Mouse (Mus musculus) forebrain, embryonic 12.5 days (tissue): ENCODE data around the gene Cryba4. TPM values are rescaled to one million over a fixed set of nuclear protein-coding genes. Genes with fewer than 3 reads are reported as not detected.

ENCODE experiments used
- ATAC-seq: fragments of 200-750 bp; cut with Nextera tagmentation; 2 replicates; pipeline ENCODE4 v1.8.0; 2017; ENCODE audit warnings: moderate TSS enrichment; ENCODE audit not compliant: low FRiP score
- H3K27ac ChIP-seq: fragments of 300-500 bp; sonication (generic); 2 replicates; pipeline ENCODE4 v1.5.1; 2016; ENCODE audit warnings: mild to moderate bottlenecking
- H3K27me3 ChIP-seq: fragments of 300-500 bp; sonication (generic); 2 replicates; pipeline ENCODE4 v1.6.1; 2016; ENCODE audit warnings: mild to moderate bottlenecking
- H3K36me3 ChIP-seq: fragments of 300-500 bp; sonication (generic); replicated peaks from 2 replicates; pipeline ENCODE4 v1.6.1; 2016; ENCODE audit warnings: mild to moderate bottlenecking
- H3K4me1 ChIP-seq: fragments of 300-500 bp; sonication (generic); 2 replicates; pipeline ENCODE4 v1.6.1; 2016
- H3K4me2 ChIP-seq: fragments of 300-500 bp; sonication (generic); 2 replicates; pipeline ENCODE4 v1.6.1; 2016; ENCODE audit warnings: mild to moderate bottlenecking, moderate library complexity
- H3K4me3 ChIP-seq: fragments of 300-500 bp; sonication (generic); replicated peaks from 2 replicates; pipeline ENCODE4 v1.5.1; 2016; ENCODE audit warnings: mild to moderate bottlenecking
- H3K9ac ChIP-seq: fragments of 300-500 bp; sonication (generic); 2 replicates; pipeline ENCODE4 v1.6.1; 2016; ENCODE audit warnings: mild to moderate bottlenecking
- H3K9me3 ChIP-seq: fragments of 300-500 bp; sonication (generic); 2 replicates; pipeline ENCODE4 v1.6.1; 2016
- whole genome bisulfite sequencing: fragments of 180-500 bp; shearing (Covaris S2); methylation state at CpG from one replicate; pipeline ENCODE4 v1.1.7; 2016; 5-methylcytosine and 5-hydroxymethylcytosine counted together
- polyA plus RNA-seq: library from polyadenylated mRNA; unstranded; fragments of >200 nt; fragmentation: Nextera tagmentation; extraction: Ambion mirVana; gene quantifications from 2 replicates; pipeline ENCODE4 v1.2.1, GENCODE M21; 2016

The Cryba4 gene
- polyA plus RNA-seq, 1 experiment from 2014 or later = 1.2 TPM

DNA sequence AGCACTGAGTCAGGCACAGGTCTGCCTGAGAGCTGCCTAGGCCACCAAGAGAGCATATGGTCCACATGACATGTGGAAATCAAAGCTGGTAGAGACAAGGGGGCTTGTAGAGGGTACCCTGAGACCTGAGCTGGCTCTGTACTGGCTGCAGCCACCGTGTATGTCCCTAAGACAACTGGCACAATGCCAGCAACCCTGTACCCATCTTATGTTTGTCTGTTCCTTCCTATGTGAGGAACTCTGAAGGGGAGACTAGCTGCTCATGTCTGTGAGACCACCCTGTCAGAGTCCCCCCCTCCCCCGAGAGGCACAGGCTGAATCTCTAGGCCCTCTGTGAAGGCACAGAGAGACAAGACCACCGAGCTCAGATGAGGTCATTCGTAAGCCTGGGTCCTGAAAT, 33.6 kb downstream of the Cryba4 start:
- WGBS = 73% methylated on average over 4 of the region's 4 CpGs
- H3K4me2 ChIP-seq = no peak overlapping the region
- peak overlapping the region; percentile 57; the same call in 1 of the 2 replicates for H3K27ac ChIP-seq
- no peak overlapping the region for H3K4me3 ChIP-seq
- H3K9me3 ChIP-seq = no peaks in the 10 kb centered on the region
- H3K4me1 ChIP-seq = peaks cover 97% of the 10 kb centered on the region
- H3K9ac ChIP-seq = peak overlapping the region; percentile 25; the same call in 1 of the 2 replicates
- H3K27me3 ChIP-seq = no peaks in the 10 kb centered on the region
- ATAC-seq = no peak
- peaks cover 63% of the 10 kb centered on the region for H3K36me3 ChIP-seq

DNA sequence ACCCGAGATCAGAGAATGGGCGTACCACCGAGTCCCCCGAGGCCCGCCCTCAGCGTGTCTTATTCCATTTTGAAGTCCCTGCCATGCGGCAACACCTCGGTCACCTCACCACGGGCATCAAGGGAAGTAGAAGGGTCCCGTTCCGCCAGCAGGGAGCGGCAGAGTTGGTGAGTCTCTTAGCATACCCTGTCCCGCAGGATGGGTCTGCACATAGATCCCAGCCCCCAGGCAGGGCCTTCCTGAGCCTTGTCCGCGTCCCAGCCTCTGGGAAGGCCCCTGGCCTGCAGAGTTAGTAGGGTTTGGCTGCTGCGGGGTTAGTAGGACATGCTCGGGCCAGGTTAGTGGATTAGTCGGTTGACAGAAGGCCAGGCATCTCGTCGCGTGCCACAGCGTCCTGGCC, 35.3 kb downstream of the Cryba4 start:
- 49% methylated on average over 22 of the region's 22 CpGs for WGBS
- Histone ChIP-seq H3K36me3 (peaks cover 47% of the 10 kb centered on the region), H3K9me3 (no peaks in the 10 kb centered on the region), H3K27me3 (no peaks in the 10 kb centered on the region), H3K4me3 (no peak overlapping the region), H3K27ac (peak overlapping the region; percentile 85), H3K4me2 (0 out of 2 replicates have a peak overlapping the region, but pooled peaks have one; percentile 2), H3K9ac (peak overlapping the region; percentile 30), H3K4me1 (peaks cover 96% of the 10 kb centered on the region)
- ATAC-seq = no peak

DNA sequence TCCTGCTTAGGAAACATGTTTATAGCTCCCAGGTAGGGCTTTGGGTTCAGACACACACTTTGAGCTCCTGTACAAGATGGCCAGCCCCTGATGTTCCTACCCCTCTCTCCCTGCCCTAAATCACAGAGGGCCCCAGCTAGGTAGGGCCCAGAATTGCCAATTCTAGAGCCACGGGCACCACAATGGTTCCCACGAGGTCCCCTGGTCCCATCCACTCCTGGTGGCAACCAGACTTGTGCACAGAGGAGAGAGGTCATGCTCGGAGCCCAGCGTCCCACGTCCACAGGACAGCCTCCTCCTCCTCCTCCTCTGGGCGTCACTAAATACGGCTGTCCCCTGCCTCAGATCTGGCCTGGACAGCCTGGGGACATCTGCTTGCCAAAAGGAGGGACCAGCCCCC, 36.0 kb downstream of the Cryba4 start:
- Histone ChIP-seq H3K9me3 (no peaks in the 10 kb centered on the region), H3K9ac (peak overlapping the region; percentile 29; the same call in 1 of the 2 replicates), H3K27me3 (no peaks in the 10 kb centered on the region), H3K36me3 (peaks cover 40% of the 10 kb centered on the region), H3K4me3 (no peak overlapping the region), H3K4me1 (peaks cover 91% of the 10 kb centered on the region), H3K4me2 (no peak overlapping the region), H3K27ac (peak overlapping the region; percentile 85)
- ATAC-seq = no peak
- 55% methylated on average over 7 of the region's 7 CpGs for WGBS

DNA sequence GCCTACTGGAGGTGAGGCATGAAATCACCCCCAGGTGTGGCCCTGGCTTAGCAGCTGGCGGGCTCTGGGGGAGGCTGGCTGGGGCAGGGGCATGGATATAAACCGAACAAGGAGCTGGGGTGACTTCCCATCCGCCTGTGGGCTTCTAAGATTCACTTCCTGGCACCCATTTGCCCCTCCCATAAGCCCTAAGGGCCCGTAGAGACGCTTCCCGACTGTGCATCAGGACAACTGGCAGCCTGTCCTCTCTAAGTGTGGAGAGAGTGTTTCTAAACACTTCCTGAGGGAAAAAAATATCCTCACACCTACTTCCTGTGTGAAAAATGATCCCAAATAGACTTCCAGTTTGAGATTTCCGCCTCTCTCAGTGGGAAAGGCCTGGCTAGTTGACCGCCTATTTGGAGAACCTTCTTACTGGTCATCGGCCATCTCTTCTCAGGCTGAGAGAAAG, 36.5 kb downstream of the Cryba4 start:
- WGBS = 19% methylated on average over 9 of the region's 9 CpGs
- no peak for ATAC-seq
- no peak overlapping the region for H3K4me3 ChIP-seq

DNA sequence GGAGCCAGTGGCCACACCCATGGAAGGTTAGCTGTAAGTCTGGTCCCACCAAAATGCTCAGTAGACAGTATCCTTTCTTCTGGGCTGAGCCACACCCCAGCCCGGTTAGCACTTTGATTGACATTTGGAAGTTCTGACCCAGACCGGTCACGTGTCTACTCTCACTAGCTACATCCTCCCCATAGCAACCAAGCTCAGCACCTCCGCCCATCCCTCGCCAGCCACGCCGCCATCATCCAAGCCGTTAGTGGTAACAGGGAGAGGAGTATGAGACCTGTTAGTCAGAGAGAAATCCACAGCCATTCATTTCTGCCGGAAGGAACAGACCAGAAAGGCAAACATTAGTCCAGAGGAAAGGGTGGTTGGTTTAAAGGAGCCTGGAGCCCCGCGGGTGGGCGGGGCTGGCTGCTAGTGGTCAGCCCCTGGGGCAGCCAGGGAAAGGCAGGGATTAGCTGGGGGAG, 37.0 kb downstream of the Cryba4 start:
- Histone ChIP-seq H3K27me3 (no peaks in the 10 kb centered on the region), H3K4me3 (no peak overlapping the region), H3K36me3 (peaks cover 30% of the 10 kb centered on the region), H3K9me3 (no peaks in the 10 kb centered on the region), H3K9ac (peak overlapping the region; percentile 29), H3K4me1 (peaks cover 81% of the 10 kb centered on the region), H3K27ac (peak overlapping the region; percentile 85), H3K4me2 (peak overlapping the region; percentile 35)
- ATAC-seq = peak; percentile 9
- WGBS = 9% methylated on average over 12 of the region's 12 CpGs

More for the DNA sequence above, 36.5 kb downstream of the Cryba4 start:
- Histone ChIP-seq H3K27ac (peak overlapping the region; percentile 85), H3K36me3 (peaks cover 35% of the 10 kb centered on the region), H3K4me2 (peak overlapping the region; percentile 35), H3K9ac (peak overlapping the region; percentile 29), H3K9me3 (no peaks in the 10 kb centered on the region), H3K4me1 (peaks cover 86% of the 10 kb centered on the region), H3K27me3 (no peaks in the 10 kb centered on the region)

DNA sequence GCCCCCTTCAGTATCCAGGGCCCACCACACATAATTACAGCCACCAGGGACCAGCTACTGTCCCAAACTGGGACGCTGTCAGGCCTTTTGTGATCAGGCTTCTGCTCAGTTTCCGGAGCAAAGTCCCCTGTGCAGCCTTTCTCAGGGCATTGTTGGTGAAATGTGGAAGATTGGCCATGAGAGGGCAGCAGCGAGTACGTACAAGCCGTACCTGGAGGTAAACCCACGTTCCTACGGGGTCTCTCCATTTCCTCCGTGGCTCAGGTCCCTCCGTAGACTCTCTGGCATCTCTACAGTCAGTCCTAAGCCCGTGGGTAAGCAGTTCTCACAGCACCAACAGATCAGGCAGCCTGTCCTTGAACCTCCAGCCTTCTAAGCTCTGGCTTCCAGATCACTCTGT, 37.9 kb downstream of the Cryba4 start:
- H3K9ac ChIP-seq = peak overlapping the region; percentile 29; the same call in 1 of the 2 replicates
- 1% methylated on average over 10 of the region's 10 CpGs for WGBS
- H3K36me3 ChIP-seq = peaks cover 21% of the 10 kb centered on the region
- peaks cover 72% of the 10 kb centered on the region for H3K4me1 ChIP-seq
- no peaks in the 10 kb centered on the region for H3K9me3 ChIP-seq
- no peak overlapping the region for H3K4me3 ChIP-seq
- H3K27me3 ChIP-seq = no peaks in the 10 kb centered on the region
- peak; percentile 20 for ATAC-seq
- peak overlapping the region; percentile 24 for H3K4me2 ChIP-seq
- H3K27ac ChIP-seq = peak overlapping the region; percentile 85

DNA sequence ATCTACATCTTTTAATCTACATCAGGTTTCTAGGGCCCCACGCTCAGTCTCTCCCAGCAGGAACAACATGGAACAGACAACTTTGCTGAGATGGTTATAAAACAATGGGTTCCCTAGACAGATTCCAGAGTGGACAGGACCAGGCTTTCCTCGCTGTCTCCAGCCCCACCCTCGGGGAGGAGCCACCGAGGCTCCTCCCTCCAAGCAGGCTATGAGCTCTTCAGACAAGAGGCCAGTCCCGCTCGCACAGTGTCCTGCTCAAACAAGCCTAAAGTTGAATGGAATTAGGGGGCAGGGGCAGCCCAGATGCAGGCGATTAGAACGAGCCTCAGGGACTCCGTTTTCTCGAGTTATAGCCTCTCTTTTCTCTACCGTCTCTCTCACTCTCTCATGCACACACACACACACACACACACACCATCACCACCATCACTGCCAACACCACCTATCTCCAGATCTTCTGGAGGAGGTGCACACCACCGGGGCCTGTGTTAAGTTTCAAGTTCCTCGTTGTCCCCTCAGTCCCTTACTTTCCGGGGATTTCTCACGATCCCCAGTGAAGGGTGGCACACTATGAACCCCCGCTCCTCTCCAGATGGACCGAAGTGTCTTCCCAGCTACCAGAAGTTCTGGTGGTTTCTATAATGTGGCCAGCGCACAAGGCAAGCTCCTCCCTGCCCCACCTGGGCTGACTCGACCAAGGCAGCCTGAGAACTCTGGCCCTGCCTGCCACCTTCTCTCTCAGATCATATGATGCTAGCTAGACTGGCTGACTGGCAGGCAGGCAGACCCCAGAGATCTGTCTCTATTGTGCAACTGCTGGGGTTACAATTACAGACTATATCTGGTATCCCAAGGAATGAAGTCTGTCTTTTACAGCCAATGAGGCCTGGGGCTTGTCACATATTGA, 38.7 kb downstream of the Cryba4 start:
- no peak overlapping the region for H3K4me3 ChIP-seq
- peak overlapping the region; percentile 85 for H3K27ac ChIP-seq
- H3K36me3 ChIP-seq = peaks cover 13% of the 10 kb centered on the region
- WGBS = 16% methylated on average over 19 of the region's 19 CpGs
- peaks cover 64% of the 10 kb centered on the region for H3K4me1 ChIP-seq
- H3K9ac ChIP-seq = peak overlapping the region; percentile 29; the same call in 1 of the 2 replicates
- H3K4me2 ChIP-seq = peak overlapping the region; percentile 24
- peak; percentile 65 for ATAC-seq
- no peaks in the 10 kb centered on the region for H3K9me3 ChIP-seq
- no peaks in the 10 kb centered on the region for H3K27me3 ChIP-seq

DNA sequence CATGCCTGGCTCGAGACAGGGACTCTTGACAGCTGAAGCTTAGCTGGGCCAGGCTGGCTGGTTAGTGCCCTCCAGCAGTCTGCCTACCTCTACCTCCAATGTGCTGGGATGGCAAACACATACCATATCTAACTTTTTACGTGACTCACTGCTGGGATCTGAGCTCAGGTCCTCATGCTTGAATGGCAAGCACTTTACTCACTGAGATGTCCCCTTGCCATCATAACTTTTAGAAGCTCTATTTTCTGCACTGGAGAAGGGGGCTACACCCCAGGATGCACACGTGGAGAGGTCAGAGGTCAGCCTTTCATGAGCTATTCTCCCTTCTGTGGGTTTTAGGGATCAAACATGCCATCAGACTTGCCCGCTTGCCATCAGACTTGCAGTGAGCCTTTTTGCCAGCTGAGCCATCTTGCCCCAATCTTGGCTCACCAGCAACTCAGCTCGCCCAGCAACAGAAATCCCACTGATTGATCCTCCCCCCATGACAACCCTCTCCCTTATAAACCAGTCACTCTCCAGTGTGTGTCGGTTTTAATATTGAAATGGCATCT, 39.5 kb downstream of the Cryba4 start:
- ATAC-seq = peak; percentile 1
- WGBS = 56% methylated on average over 6 of the region's 6 CpGs
- H3K9me3 ChIP-seq = no peaks in the 10 kb centered on the region
- H3K36me3 ChIP-seq = peaks cover 8% of the 10 kb centered on the region; the same call in 1 of the 2 replicates
- H3K9ac ChIP-seq = no peak overlapping the region
- no peak overlapping the region for H3K4me2 ChIP-seq
- H3K4me1 ChIP-seq = peaks cover 56% of the 10 kb centered on the region
- peak overlapping the region; percentile 85 for H3K27ac ChIP-seq
- no peak overlapping the region for H3K4me3 ChIP-seq
- no peaks in the 10 kb centered on the region for H3K27me3 ChIP-seq

DNA sequence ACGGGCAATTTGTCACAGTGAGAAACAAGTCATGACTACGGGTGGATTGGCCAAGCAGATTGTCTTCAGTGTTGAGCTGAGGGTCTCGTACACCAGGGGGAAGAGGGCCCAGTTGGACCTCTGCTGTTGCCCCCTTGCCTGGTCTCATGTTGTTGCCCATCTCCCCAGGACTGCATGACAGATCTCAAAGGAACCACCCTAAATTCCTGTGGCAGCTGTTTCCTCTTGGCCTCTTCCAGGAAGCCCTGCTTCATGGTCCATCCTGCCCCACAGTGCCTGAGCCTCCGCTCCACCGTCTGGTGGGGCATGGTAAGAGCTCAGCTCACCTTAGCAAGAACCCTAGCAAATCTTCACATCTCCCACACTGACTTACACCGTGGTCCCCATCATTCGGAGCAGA, 40.4 kb downstream of the Cryba4 start:
- Histone ChIP-seq H3K36me3 (peaks cover 5% of the 10 kb centered on the region; the same call in 1 of the 2 replicates), H3K9ac (no peak overlapping the region), H3K4me2 (no peak overlapping the region), H3K4me1 (peaks cover 49% of the 10 kb centered on the region), H3K4me3 (no peak overlapping the region), H3K9me3 (no peaks in the 10 kb centered on the region), H3K27me3 (no peaks in the 10 kb centered on the region), H3K27ac (no peak overlapping the region)
- ATAC-seq = no peak
- 90% methylated on average over 7 of the region's 7 CpGs for WGBS

DNA sequence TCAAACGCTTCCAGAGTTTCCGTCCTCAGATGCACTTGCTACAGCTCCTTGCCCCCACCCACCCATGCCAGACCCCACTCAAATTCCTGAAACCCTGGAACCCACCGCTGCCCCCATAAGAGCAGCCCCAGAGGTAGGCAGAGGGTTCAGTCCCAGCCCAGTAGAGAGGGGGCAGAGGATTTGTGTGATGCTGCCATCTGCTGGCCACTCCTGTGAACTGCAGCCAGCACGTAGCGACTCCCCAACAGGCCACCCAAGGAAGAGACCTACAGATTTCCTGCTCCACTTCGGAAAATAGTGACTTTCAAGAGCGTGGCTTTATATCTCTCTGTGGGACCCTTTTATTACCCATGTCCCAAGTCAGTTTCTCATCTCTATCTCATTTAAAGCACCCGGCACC, 42.2 kb downstream of the Cryba4 start:
- Histone ChIP-seq H3K9ac (no peak overlapping the region), H3K36me3 (no peaks in the 10 kb centered on the region), H3K4me3 (no peak overlapping the region), H3K9me3 (no peaks in the 10 kb centered on the region), H3K27me3 (no peaks in the 10 kb centered on the region; the same call in 1 of the 2 replicates), H3K27ac (no peak overlapping the region), H3K4me2 (no peak overlapping the region), H3K4me1 (peaks cover 40% of the 10 kb centered on the region)
- WGBS = 21% methylated on average over 8 of the region's 8 CpGs
- no peak for ATAC-seq

DNA sequence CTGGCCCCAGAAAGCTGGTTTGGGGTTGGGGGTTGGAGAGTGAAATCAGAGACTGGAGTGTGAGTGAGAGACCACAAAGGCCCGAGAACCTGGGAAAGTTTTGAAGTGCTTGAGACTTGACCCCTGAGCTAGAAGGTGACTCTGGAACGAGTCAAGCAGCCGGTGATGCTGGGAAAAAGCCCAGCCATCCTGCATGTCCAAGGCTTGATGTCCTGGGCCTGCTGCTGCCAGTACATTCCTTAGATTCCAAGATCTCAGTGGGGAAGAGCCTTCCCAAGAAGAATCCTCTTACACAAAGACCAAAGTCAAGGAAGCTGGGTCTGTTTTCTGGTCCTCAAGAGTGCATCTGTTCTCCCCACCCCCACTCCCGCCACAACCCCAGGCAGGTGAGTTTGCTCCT, 44.0 kb downstream of the Cryba4 start:
- WGBS = 49% methylated on average over 4 of the region's 4 CpGs
- H3K9me3 ChIP-seq = no peaks in the 10 kb centered on the region
- H3K4me3 ChIP-seq = no peak overlapping the region
- H3K27ac ChIP-seq = no peak overlapping the region
- no peaks in the 10 kb centered on the region for H3K36me3 ChIP-seq
- no peak for ATAC-seq
- H3K9ac ChIP-seq = no peak overlapping the region
- no peak overlapping the region for H3K4me2 ChIP-seq
- peaks cover 23% of the 10 kb centered on the region for H3K4me1 ChIP-seq
- H3K27me3 ChIP-seq = peaks cover 10% of the 10 kb centered on the region; the same call in 1 of the 2 replicates

DNA sequence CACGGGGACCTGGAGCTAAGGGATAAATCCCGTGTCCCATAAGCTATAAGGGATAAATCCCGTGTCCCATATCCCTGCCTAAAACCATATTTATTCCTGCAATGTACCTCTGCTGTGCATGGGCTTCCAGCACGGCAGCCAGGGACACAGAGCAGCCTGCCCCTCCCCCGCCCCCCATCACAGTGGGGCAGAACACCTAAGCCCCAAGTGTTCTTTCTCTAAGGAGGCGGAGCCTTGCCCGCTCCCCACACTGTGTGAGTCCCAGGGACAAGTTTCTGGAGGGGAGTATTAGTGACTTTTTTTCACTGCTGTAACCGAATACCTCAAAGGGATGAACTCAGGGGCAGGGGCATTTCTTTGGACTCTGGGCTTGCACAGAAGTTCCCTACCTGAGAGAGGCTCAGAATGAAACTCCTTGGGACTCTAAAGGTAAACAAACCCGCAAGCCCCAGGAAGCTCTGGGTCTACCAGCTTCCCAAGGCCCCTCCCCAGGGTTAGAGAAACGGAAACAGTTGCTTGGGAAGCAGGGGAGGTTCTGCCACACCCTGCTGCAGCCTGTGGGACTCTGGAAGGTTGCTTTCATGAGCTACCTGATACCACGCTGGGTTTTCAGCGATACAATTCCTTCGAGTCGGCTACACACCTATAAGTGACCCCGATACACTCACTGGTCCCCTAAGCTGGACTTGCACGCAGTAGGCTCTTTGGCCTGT, 45.6 kb downstream of the Cryba4 start:
- H3K9ac ChIP-seq = no peak overlapping the region
- 24% methylated on average over 16 of the region's 16 CpGs for WGBS
- H3K4me2 ChIP-seq = 0 out of 2 replicates have a peak overlapping the region, but pooled peaks have one; percentile 2
- no peak overlapping the region for H3K4me3 ChIP-seq
- peaks cover 10% of the 10 kb centered on the region; the same call in 1 of the 2 replicates for H3K27me3 ChIP-seq
- no peak overlapping the region for H3K27ac ChIP-seq
- no peaks in the 10 kb centered on the region for H3K36me3 ChIP-seq
- H3K4me1 ChIP-seq = peaks cover 11% of the 10 kb centered on the region
- ATAC-seq = no peak
- H3K9me3 ChIP-seq = no peaks in the 10 kb centered on the region
